Mouse (Mus musculus) intestine, embryonic 14.5 days (tissue): ENCODE results near the gene Egln1. TPM values are rescaled to one million over a fixed set of nuclear protein-coding genes. Genes with fewer than 3 reads are reported as not detected.

Source experiments
- ATAC-seq: fragments of 200-750 bp; cut with Nextera tagmentation; replicated peaks from 2 replicates; pipeline ENCODE4 v1.8.0; 2017; ENCODE audit warnings: low read depth, moderate number of reproducible peaks, moderate TSS enrichment, moderate library complexity; ENCODE audit not compliant: low FRiP score, low TSS enrichment
- DNase-seq: peaks from one replicate; pipeline ENCODE4 v3.0.0-alpha.2; 2018; ENCODE audit warnings: low spot score
- H3K27ac ChIP-seq: fragments of 300-500 bp; sonication (generic); 2 replicates; pipeline ENCODE4 v1.5.1; 2014; ENCODE audit warnings: low read depth, mild to moderate bottlenecking, control low read depth
- H3K27me3 ChIP-seq: fragments of 300-500 bp; sonication (generic); replicated peaks from 2 replicates; pipeline ENCODE4 v1.6.1; 2014; ENCODE audit warnings: low read length, control low read depth; ENCODE audit not compliant: control insufficient read depth, insufficient read depth
- H3K36me3 ChIP-seq: fragments of 300-500 bp; sonication (generic); 2 replicates; pipeline ENCODE4 v1.6.1; 2014; ENCODE audit warnings: low read length, control low read depth; ENCODE audit not compliant: control insufficient read depth, insufficient read depth
- H3K4me1 ChIP-seq: fragments of 300-500 bp; sonication (generic); replicated peaks from 2 replicates; pipeline ENCODE4 v1.6.1; 2014; ENCODE audit warnings: low read length, control low read depth, mixed read lengths; ENCODE audit not compliant: control insufficient read depth, insufficient read depth
- H3K4me2 ChIP-seq: fragments of 300-500 bp; sonication (generic); 2 replicates; pipeline ENCODE4 v1.6.1; 2014; ENCODE audit warnings: low read length
- H3K4me3 ChIP-seq: fragments of 300-500 bp; sonication (generic); 2 replicates; pipeline ENCODE4 v1.5.1; 2014; ENCODE audit warnings: low read depth, low read length, control low read depth, mixed read lengths
- H3K9ac ChIP-seq: fragments of 300-500 bp; sonication (generic); 2 replicates; pipeline ENCODE4 v1.6.1; 2014; ENCODE audit warnings: mild to moderate bottlenecking, low read length
- H3K9me3 ChIP-seq: fragments of 300-500 bp; sonication (generic); 2 replicates; pipeline ENCODE4 v1.6.1; 2016; ENCODE audit warnings: low read length, control low read depth; ENCODE audit not compliant: control insufficient read depth
- WGBS: fragments of 180-500 bp; shearing (Covaris S2); extraction: QIAGEN DNeasy Blood & Tissue Kit; methylation state at CpG from one replicate; pipeline ENCODE4 v1.1.7; 2014; 5-methylcytosine and 5-hydroxymethylcytosine counted together
- polyA plus RNA-seq: library from polyadenylated mRNA; unstranded; fragments of >200 nt; fragmentation: Nextera tagmentation; extraction: Ambion mirVana; gene quantifications from 2 replicates; pipeline ENCODE4 v1.2.1, GENCODE M21; 2014

The Egln1 gene
- polyA plus RNA-seq, 1 experiment from 2014 or later = 18.7 TPM

DNA sequence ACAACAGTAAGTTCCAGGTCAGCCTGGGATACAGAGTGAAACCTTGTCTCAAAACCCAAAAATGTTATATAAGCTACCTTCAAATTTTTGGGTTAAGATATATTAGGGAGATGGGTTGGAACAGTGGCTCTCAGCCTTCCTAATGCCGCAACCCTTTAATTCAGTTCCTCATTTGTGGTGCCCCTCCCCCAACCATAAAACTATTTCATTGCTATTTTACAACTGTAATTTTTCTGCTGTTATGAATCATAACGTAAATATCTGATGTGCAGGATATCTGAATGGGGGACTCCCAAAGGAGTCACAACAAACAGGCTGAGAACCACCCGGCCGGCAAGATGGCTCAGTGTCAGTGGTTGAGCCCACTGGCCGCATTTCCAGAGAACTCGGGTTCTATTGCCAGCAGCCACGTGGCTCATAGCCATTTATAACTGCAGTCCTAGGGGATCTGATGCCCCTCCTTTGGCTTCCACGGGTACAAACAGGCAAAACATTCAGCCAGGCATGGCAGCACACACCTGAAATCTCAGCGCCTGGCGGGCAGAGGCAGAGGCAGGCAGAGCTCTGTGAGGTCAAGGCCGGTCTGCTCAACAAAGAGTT lies 26.5 kb downstream of the Egln1 start:
- WGBS = 67% methylated on average over 11 of the region's 11 CpGs
- Histone ChIP-seq H3K27ac (no peak overlapping the region), H3K9me3 (no peaks in the 10 kb centered on the region), H3K4me1 (peaks cover 28% of the 10 kb centered on the region), H3K27me3 (no peaks in the 10 kb centered on the region), H3K4me2 (peak overlapping the region; percentile 2; the same call in 1 of the 2 replicates), H3K4me3 (no peak overlapping the region), H3K9ac (no peak overlapping the region), H3K36me3 (no peaks in the 10 kb centered on the region)
- DNase-seq (no peak), ATAC-seq (no peak)

DNA sequence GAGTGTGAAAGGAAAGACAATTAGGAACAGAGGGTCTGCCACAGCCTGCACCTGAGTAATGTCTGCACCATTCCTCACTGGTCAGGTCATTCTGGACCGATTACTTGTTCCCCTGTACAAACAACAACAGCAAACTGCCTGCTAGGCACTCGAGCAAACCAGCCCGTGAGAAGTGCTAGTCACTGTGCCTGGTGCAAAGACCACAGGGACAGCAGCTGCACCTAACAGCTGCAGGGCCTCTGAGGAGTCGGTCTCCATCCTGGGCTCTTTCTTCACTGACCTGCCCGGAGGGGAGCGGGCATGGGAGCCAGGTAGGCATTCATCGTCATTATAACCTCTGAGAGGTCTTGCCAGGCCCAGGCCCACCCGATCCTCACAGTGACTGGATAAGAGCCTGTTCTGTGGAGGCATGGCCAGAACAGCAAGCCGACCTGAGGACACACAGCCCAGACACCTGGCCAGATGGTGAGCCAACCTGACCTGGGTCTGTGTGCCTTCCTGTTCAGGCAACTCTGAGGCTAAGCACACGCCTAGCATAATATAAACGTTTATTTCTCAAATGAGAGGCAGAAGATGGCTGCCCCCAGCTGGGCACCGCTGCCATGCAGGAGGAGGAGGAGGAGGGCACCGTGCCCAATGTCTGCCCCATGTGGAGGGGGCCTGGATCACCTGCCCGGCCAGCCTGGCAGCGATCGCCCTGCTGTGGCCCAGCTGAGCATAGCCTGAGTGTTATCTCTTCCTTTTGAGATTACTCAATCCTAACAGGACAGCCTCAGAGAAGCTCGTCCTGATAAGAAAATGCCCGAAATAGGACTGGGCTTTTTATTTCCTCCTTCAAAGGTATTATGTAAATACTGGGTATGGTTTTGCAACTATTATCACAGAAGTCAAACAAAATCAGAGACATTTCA lies 27.5 kb downstream of the Egln1 start:
- no peak overlapping the region for H3K9ac ChIP-seq
- no peaks in the 10 kb centered on the region for H3K36me3 ChIP-seq
- 51% methylated on average over 18 of the region's 18 CpGs for WGBS
- H3K27ac ChIP-seq = no peak overlapping the region
- H3K4me2 ChIP-seq = 0 out of 2 replicates have a peak overlapping the region, but pooled peaks have one; percentile 2
- ATAC-seq (peak; percentile 32; the same call in 1 of the 2 replicates), DNase-seq (no peak)
- H3K4me1 ChIP-seq = peaks cover 26% of the 10 kb centered on the region
- no peak overlapping the region for H3K4me3 ChIP-seq
- no peaks in the 10 kb centered on the region for H3K9me3 ChIP-seq
- no peaks in the 10 kb centered on the region for H3K27me3 ChIP-seq

DNA sequence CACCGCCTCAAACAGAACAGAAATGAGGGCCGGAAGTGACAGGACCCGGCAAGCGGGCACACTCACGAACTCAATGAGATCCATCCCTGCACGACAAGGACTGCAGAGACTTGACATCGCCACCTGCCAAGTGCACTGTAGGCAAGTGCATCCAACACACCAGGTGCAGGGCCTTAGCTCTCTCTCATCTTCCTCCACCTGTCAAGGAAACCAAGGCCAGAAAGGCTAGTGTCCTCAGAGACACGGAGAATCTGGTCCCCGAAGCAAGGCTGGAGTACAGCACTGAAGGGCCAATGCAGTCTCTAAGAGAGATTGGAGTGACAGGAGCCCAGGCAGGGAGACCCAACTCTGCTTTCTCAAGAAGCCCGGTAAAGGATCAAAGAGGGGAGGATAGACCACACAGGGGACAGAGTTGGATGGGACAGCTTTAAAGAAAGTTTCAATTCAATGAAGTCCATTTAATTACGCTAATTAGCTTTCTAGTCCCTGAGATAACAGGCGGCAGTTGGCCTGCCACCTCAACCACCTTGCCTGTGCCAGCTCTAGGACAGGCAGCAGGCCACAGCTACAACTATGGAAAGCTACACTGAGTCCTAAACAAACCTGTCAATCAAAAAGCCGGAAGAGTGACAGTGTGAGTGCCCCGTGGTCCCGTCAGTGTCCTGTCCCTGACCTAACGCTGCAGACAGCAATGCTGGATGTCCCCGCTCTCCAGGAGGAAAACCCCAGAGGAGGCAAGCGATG lies 31.2 kb downstream of the Egln1 start:
- H3K27me3 ChIP-seq = no peaks in the 10 kb centered on the region
- H3K4me2 ChIP-seq = no peak overlapping the region
- H3K9ac ChIP-seq = no peak overlapping the region
- H3K27ac ChIP-seq = no peak overlapping the region
- no peak for ATAC-seq
- no peak for DNase-seq
- WGBS = 84% methylated on average over 18 of the region's 18 CpGs
- H3K4me1 ChIP-seq = peaks cover 12% of the 10 kb centered on the region
- H3K9me3 ChIP-seq = no peaks in the 10 kb centered on the region
- H3K4me3 ChIP-seq = no peak overlapping the region
- H3K36me3 ChIP-seq = peaks cover 27% of the 10 kb centered on the region

DNA sequence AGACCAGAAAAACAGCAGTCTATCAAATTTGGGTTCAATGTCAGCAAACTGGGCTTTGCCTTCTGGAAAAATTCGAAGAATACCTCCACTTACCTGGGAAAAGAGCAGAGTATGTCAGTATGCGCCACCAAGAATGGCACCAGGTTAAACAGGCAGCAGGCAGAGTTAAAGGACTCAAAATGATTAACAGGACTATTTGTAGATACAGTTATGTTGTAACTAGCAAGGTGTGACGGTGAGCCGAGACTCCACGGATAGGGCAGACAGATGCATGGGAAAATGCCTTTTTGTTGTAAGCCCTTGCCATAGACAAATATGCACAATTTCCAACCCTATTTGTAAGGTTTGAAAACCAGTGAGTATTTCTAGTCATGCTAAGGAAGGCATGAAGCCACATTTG lies 35.1 kb downstream of the Egln1 start:
- no peak overlapping the region for H3K4me2 ChIP-seq
- ATAC-seq = no peak
- no peak overlapping the region for H3K4me3 ChIP-seq
- no peaks in the 10 kb centered on the region for H3K9me3 ChIP-seq
- H3K27ac ChIP-seq = no peak overlapping the region
- no peaks in the 10 kb centered on the region for H3K27me3 ChIP-seq
- no peak overlapping the region for H3K9ac ChIP-seq
- 0 out of 2 replicates have a peak, but pooled peaks cover 4% of the 10 kb centered on the region for H3K4me1 ChIP-seq
- no peak for DNase-seq
- H3K36me3 ChIP-seq = peaks cover 66% of the 10 kb centered on the region
- 98% methylated on average over 5 of the region's 5 CpGs for WGBS

GRCm38 (mm10) chr8:124911938-124912872 lies 36.9 kb downstream of the Egln1 start:
- Histone ChIP-seq H3K9me3 (no peaks in the 10 kb centered on the region), H3K27ac (no peak overlapping the region), H3K36me3 (peaks cover 79% of the 10 kb centered on the region), H3K27me3 (no peaks in the 10 kb centered on the region), H3K4me3 (no peak overlapping the region), H3K4me1 (no peaks in the 10 kb centered on the region), H3K4me2 (no peak overlapping the region), H3K9ac (no peak overlapping the region)
- ATAC-seq = no peak
- 86% methylated on average over 17 of the region's 17 CpGs for WGBS
- no peak for DNase-seq

DNA sequence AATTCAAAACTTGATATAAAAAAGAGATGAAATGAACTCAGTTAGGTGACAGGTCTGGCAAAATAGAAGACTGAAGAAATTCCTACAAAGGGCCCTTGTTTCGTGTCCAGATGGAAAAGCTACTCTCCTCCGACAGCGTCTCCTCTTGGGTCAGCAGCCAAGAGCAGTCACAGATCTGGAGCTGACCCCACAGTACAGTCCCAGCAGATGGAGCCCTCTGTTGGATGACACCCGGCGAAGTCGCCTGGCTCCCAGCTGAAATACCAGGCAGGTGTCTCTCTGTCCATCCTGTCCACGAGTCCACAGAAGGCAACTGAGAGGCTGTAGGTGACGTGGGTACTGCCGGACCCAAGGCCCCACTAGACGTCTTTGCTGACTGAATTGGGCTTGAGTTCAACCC lies 38.8 kb downstream of the Egln1 start:
- H3K27me3 ChIP-seq = no peaks in the 10 kb centered on the region
- no peak overlapping the region for H3K4me3 ChIP-seq
- no peaks in the 10 kb centered on the region for H3K9me3 ChIP-seq
- DNase-seq = no peak
- no peaks in the 10 kb centered on the region for H3K4me1 ChIP-seq
- H3K4me2 ChIP-seq = no peak overlapping the region
- H3K27ac ChIP-seq = no peak overlapping the region
- WGBS = 79% methylated on average over 10 of the region's 10 CpGs
- no peak for ATAC-seq
- H3K36me3 ChIP-seq = peaks cover 94% of the 10 kb centered on the region
- no peak overlapping the region for H3K9ac ChIP-seq

- H3K4me1 ChIP-seq = no peaks in the 10 kb centered on the region
- H3K27ac ChIP-seq = no peak overlapping the region
- ATAC-seq (no peak), DNase-seq (no peak)
- H3K27me3 ChIP-seq = no peaks in the 10 kb centered on the region
- H3K4me2 ChIP-seq = no peak overlapping the region
- H3K9me3 ChIP-seq = no peaks in the 10 kb centered on the region
- WGBS = 93% methylated on average over 16 of the region's 16 CpGs
- peaks cover 92% of the 10 kb centered on the region for H3K36me3 ChIP-seq
- H3K4me3 ChIP-seq = no peak overlapping the region
- no peak overlapping the region for H3K9ac ChIP-seq
Observed at GRCm38 (mm10) chr8:124909936-124910335, 39.2 kb downstream of the Egln1 start.

GRCm38 (mm10) chr8:124905482-124905881 lies 43.6 kb downstream of the Egln1 start:
- Histone ChIP-seq H3K27ac (no peak overlapping the region), H3K9me3 (no peaks in the 10 kb centered on the region), H3K4me1 (no peaks in the 10 kb centered on the region), H3K9ac (no peak overlapping the region), H3K4me2 (no peak overlapping the region), H3K27me3 (no peaks in the 10 kb centered on the region), H3K36me3 (peaks cover 85% of the 10 kb centered on the region), H3K4me3 (no peak overlapping the region)
- ATAC-seq (no peak), DNase-seq (no peak)
- 86% methylated on average over 2 of the region's 2 CpGs for WGBS
